Mouse (Mus musculus) ES-Bruce4 (cell line): ENCODE data around the gene Pilrb1.

ENCODE experiments used
- CTCF ChIP-seq: IDR thresholded peaks from one replicate; pipeline ENCODE4 v1.8.1; 2011; ENCODE audit warnings: low read depth, low read length
- POLR2A ChIP-seq: IDR thresholded peaks from one replicate; pipeline ENCODE4 v1.8.1; 2011; ENCODE audit warnings: low read length; ENCODE audit not compliant: insufficient read depth

DNA sequence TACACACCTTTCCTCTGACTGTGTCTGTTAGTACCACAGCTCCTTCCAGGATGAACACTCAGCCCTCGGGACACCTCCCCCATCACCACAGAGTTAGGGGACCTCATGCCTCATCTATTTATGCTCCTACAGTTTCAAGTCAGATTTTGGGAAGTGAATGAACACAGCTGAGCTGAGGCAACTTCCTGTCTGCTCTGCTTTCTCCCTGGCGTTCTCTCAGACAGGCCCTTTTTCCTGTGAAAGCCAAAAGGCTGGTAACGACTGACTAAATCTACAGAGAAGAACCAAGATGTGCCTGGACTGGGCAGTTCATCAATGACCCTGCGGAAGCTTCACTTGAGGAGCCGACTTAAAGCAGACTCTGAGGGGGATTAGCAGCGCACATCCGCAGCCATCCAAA is 27.7 kb downstream of the Pilrb1 start:
- TF ChIP-seq POLR2A (no peak), CTCF (no peak)
